Mouse (Mus musculus) regulatory T cell (primary cell): ENCODE results near the gene Rbm25.

ENCODE experiments used
- in situ Hi-C: fragments of 300-600 bp; cut with MboI, MseI; formaldehyde crosslinking; loops from one replicate; pipeline ENCODE4 v1.15.1; 2025; ENCODE audit warnings: high pct_unique_total_duplicates

Gene Rbm25

DNA sequence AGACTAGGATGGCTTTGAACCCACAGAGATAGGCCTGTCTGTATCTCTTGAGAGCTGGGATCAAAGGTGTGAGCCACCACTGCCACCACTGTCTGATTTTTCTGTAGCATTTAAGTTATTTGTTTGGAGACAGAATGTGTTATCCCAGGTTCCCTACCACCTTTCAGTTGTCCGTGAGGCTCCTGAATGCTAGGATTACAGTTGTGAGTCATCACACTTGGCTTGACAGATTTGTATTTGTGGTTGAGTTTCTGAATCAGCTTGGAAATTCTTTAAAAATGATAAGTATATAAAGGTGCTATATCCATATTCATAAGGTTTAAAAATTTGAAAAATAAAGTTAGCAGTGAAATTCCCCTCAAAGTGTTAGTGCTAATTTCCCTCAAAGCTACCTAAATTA is 12.1 kb downstream of the Rbm25 start:
- in situ Hi-C loops, result no loop called here

- in situ Hi-C loops, result no loop called here
These were observed 19.3 kb downstream of the Rbm25 start for GRCm38 (mm10) chr12:83650346-83650745.

DNA sequence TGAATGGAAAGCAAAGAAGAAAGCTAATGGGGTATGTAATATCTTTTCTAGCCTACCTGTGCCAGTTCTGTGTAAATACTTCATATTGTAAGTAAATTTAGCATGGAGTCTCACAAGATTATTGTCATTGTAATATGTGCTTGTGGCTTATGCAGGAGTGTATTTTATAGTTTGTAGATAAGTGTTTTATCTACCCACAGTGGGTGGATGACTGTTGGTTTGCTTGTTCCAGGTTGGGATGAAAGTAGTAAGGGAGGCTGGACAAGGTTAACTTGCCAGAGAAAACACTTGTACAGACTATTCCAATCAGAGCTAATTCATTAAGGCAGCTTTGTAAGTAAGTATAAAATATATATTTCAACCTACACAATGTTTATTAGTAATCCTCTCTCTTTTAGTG is 20.4 kb downstream of the Rbm25 start:
- in situ Hi-C loops, result no loop called here

DNA sequence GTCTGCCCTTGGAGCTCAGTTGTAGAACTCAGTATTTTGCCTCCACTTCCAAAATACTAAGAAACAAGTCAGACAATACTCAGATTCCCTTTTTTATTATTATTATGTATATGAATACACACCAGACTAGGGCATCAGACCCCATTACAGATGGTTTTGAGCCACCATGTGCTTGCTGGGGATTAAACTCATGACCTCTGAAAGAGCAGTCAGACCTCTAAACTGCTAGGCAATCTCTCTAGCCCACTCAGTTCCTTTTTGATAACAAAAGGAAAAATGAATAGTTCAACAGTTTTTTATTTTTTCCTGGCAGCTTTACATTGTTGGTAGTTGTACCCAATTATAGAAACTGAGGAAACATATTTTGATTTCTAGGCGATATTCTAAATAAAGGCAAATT is 54.4 kb downstream of the Rbm25 start:
- in situ Hi-C loops, result no loop called here

DNA sequence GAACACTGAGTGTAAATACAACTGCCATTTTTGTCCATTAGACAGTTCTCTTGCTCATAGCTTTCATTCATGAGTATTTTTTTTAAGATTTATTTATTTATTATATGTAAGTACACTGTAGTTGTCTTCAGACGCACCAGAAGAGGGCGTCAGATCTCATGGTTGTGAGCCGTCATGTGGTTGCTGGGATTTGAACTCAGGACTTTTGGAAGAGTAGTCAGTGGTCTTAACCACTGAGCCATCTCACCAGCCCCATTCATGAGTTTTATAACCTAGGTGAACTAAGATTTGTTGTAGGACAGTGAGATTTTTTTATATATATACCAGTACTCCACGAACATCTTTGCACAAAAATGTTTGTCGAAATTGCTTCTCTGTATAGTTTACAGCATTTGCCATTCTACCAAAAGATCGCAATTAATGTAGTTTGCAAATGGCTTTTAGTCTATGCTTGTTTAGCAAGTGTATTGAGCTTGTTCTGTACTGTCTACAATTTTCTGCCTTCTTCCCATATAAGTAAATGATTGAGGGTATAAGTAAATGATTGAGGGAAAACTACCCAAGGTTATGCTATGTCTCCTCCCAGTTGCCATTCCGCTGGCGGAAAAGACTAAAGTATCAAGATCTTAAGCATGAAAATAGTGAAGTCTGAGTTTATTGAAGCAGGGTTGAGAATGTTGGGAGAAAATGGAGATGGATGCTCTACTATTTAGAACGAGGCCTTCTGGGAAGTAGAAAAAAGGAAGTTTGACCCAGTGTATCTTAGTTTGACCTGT is 55.7 kb downstream of the Rbm25 start:
- in situ Hi-C loops, result no loop called here

- in situ Hi-C loops, result no loop called here
These were observed 56.9 kb downstream of the Rbm25 start, which contains the start of gene Psen1 for GRCm38 (mm10) chr12:83687934-83688315. TSS of gene Psen1 (plus strand) at chr12:83688152.

DNA sequence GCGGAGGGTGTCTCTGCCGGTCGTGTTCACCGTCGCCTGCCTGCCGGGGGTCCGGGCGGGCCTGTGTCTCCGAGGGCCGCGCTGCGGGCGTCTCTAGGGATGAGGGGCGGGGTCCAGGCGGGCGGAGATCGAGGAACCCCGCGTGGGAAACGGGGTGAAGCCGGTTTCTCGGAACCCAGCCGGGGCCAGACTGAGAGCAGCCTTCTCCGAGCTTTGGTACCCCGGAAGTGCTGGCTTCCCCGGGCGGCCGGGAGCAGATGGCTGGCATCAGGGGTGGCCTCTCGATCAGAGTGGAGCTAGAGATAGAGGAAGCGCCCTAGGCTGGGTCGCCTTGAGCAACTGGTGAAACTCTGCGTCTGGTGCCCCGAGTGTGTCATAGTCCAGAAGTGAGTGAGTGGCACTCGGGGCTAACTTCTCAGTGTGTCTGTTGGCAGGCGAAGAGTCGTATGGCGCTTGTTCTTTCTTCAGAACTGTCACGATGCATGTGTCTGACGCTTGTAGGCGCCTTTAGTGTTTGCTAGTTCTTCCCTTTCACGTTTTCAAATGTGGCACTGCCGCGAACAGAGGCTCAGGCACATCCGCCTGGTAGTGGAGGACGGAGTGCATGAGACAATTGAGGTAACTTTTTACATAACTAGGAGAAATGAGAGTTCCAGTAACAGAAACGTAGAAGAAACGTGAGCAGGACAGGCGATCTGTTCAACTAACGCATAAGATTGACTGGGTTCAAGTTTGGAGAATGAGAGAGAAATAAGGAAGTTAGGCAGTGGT is 57.5 kb downstream of the Rbm25 start:
- in situ Hi-C loops, result no loop called here

DNA sequence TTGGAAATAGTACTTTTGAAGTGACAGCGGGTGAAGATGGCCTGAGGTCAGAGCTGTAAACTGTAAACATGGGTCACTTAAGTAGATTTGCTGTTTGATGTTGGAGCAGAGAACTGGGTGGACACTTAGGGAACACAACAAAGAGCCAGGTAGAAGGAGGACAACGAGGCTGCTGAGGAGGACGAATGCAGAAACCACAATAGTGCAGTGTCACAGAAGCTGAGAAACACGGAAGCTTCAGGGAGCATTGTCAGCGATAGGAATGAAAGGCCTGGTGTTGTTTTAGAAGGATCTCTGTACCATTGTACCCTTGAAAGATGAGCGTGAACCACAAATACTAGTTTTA is 58.0 kb downstream of the Rbm25 start:
- in situ Hi-C loops, result no loop called here

- in situ Hi-C loops, result no loop called here
These were observed 63.0 kb downstream of the Rbm25 start for GRCm38 (mm10) chr12:83694011-83694410.

DNA sequence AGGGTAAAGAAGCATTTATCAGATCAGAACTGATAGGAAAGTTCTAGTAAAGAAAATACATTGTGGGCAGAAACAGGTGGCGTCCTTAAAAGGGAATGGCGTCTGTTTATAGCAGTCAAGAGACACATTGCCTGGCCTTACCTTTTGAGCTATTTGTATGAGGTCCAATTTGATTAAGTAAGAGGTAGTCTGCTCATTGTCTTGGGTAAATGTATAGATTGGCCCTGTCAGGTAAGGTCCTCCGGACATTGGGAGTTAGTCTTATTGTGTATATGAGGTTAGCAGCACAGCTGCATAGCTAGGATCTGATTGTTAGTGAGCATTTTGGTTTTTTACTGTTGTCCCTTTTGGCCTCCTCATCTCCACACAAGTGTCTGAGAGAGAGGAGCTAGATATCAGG is 63.6 kb downstream of the Rbm25 start:
- in situ Hi-C loops, result no loop called here

GRCm38 (mm10) chr12:83698637-83699036 is 67.6 kb downstream of the Rbm25 start:
- in situ Hi-C loops, result no loop called here

GRCm38 (mm10) chr12:83701608-83702007 is 70.6 kb downstream of the Rbm25 start:
- in situ Hi-C loops, result loop anchor here (10.0 kb wide), 1 partner anchor 1987 kb away; no protein-coding TSS in a partner anchor

- in situ Hi-C loops, result loop anchor here (10.0 kb wide), 1 partner anchor 1988 kb away; no protein-coding TSS in a partner anchor
These were observed 71.8 kb downstream of the Rbm25 start for GRCm38 (mm10) chr12:83702796-83703195.

- in situ Hi-C loops, result loop anchor here (10.0 kb wide), 1 partner anchor 1992 kb away; no protein-coding TSS in a partner anchor
These were observed 75.9 kb downstream of the Rbm25 start for GRCm38 (mm10) chr12:83706951-83707350.

- in situ Hi-C loops, result loop anchor here (10.0 kb wide), 1 partner anchor 1994 kb away; no protein-coding TSS in a partner anchor
These were observed 77.4 kb downstream of the Rbm25 start for GRCm38 (mm10) chr12:83708160-83709092.

DNA sequence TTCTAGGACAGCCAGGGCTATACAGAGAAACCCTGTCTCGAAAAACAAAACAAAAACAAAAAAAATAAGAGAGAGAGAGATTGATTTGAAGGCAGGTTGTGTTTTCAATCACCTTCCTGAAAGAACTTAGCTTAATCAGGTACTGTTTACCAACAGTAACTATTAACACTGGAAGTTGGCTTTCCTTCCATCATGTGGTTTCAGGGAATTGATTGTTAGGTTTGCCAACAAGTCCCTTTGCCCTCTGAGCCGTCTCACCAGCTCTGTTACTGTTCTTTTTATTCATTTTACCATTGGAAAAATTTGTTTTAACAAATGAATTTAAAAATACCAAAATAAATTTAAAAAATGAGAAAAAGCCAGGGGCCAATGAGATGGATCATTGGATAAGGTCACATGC is 78.9 kb downstream of the Rbm25 start:
- in situ Hi-C loops, result loop anchor here (10.0 kb wide), 1 partner anchor 1995 kb away; no protein-coding TSS in a partner anchor

GRCm38 (mm10) chr12:83713749-83714148 is 82.7 kb downstream of the Rbm25 start:
- in situ Hi-C loops, result no loop called here

- in situ Hi-C loops, result no loop called here
These were observed 85.6 kb downstream of the Rbm25 start for GRCm38 (mm10) chr12:83716416-83717184.

- in situ Hi-C loops, result no loop called here
These were observed 88.4 kb downstream of the Rbm25 start for GRCm38 (mm10) chr12:83719431-83719830.

GRCm38 (mm10) chr12:83721281-83721680 is 90.2 kb downstream of the Rbm25 start:
- in situ Hi-C loops, result no loop called here

- in situ Hi-C loops, result no loop called here
These were observed 92.0 kb downstream of the Rbm25 start for GRCm38 (mm10) chr12:83723037-83723436.
